Mouse (Mus musculus) lung, embryonic 16.5 days (tissue): ENCODE results near the gene Gm21958. TPM values are rescaled to one million over a fixed set of nuclear protein-coding genes. Genes with fewer than 3 reads are reported as not detected.

Source experiments
- ATAC-seq: fragments of 200-750 bp; cut with Nextera tagmentation; 2 replicates; pipeline ENCODE4 v1.8.0; 2017; ENCODE audit warnings: low read depth, mild to moderate bottlenecking, moderate library complexity
- H3K27ac ChIP-seq: fragments of 300-500 bp; sonication (generic); 2 replicates; pipeline ENCODE4 v1.5.1; 2014; ENCODE audit warnings: mild to moderate bottlenecking, control low read depth, low read length
- H3K27me3 ChIP-seq: fragments of 300-500 bp; sonication (generic); 2 replicates; pipeline ENCODE4 v1.6.1; 2014; ENCODE audit warnings: low read depth, low read length, mixed read lengths; ENCODE audit not compliant: control insufficient read depth, insufficient read depth
- H3K36me3 ChIP-seq: fragments of 300-500 bp; sonication (generic); 2 replicates; pipeline ENCODE4 v1.6.1; 2014; ENCODE audit warnings: low read length; ENCODE audit not compliant: control insufficient read depth, insufficient read depth
- H3K4me1 ChIP-seq: fragments of 300-500 bp; sonication (generic); replicated peaks from 2 replicates; pipeline ENCODE4 v1.6.1; 2014; ENCODE audit warnings: low read length, mixed read lengths; ENCODE audit not compliant: control insufficient read depth, insufficient read depth
- H3K4me2 ChIP-seq: fragments of 300-500 bp; sonication (generic); 2 replicates; pipeline ENCODE4 v1.6.1; 2014; ENCODE audit warnings: low read depth, low read length, control low read depth
- H3K4me3 ChIP-seq: fragments of 300-500 bp; sonication (generic); 2 replicates; pipeline ENCODE4 v1.5.1; 2014; ENCODE audit warnings: mild to moderate bottlenecking, low read length, control low read depth
- H3K9ac ChIP-seq: fragments of 300-500 bp; sonication (generic); 2 replicates; pipeline ENCODE4 v1.6.1; 2014; ENCODE audit warnings: low read length, control low read depth
- H3K9me3 ChIP-seq: fragments of 300-500 bp; sonication (generic); 2 replicates; pipeline ENCODE4 v1.6.1; 2016; ENCODE audit warnings: low read length; ENCODE audit not compliant: control insufficient read depth
- WGBS: fragments of 180-500 bp; shearing (Covaris S2); extraction: QIAGEN DNeasy Blood & Tissue Kit; methylation state at CpG from one replicate; pipeline ENCODE4 v1.1.7; 2014; 5-methylcytosine and 5-hydroxymethylcytosine counted together
- polyA plus RNA-seq: library from polyadenylated mRNA; unstranded; fragments of >200 nt; fragmentation: Nextera tagmentation; extraction: Ambion mirVana; gene quantifications from 2 replicates; pipeline ENCODE4 v1.2.1, GENCODE M21; 2015

The Gm21958 gene
- 0.67 TPM in 1 of 2 replicates, not detected in the other for polyA plus RNA-seq

GRCm38 (mm10) chr3:54714253-54714652 is at the start of gene Gm21958:
Gm21958 (minus strand) TSS chr3:54714353.
- Histone ChIP-seq H3K4me3 (no peak within 1 kb of the TSS), H3K9ac (no peak within 1 kb of the TSS), H3K9me3 (no peaks in the 10 kb centered on the region), H3K4me1 (no peaks in the 10 kb centered on the region), H3K36me3 (peaks cover 49% of the 10 kb centered on the region), H3K27ac (no peak within 1 kb of the TSS), H3K27me3 (no peaks in the 10 kb centered on the region), H3K4me2 (no peak within 1 kb of the TSS)
- WGBS = 89% methylated on average over 6 of the region's 6 CpGs
- ATAC-seq = no peak

GRCm38 (mm10) chr3:54761258-54761657 is 47.1 kb upstream of the Gm21958 start:
- ATAC-seq = peak; percentile 65
- H3K4me3 ChIP-seq = no peak overlapping the region

GRCm38 (mm10) chr3:54760321-54761115 is 46.4 kb upstream of the Gm21958 start:
- ATAC-seq = peak; percentile 36; the same call in 1 of the 2 replicates
- Histone ChIP-seq H3K9me3 (no peaks in the 10 kb centered on the region), H3K4me1 (peaks cover 26% of the 10 kb centered on the region), H3K27me3 (no peaks in the 10 kb centered on the region), H3K4me3 (no peak overlapping the region), H3K9ac (no peak overlapping the region), H3K36me3 (no peaks in the 10 kb centered on the region), H3K4me2 (no peak overlapping the region), H3K27ac (peak overlapping the region; percentile 6; the same call in 1 of the 2 replicates)
- 36% methylated on average over 15 of the region's 15 CpGs for WGBS

More at GRCm38 (mm10) chr3:54761258-54761657, 47.1 kb upstream of the Gm21958 start:
- no peak overlapping the region for H3K27ac ChIP-seq
- H3K27me3 ChIP-seq = no peaks in the 10 kb centered on the region
- no peaks in the 10 kb centered on the region for H3K36me3 ChIP-seq
- H3K9ac ChIP-seq = no peak overlapping the region
- peaks cover 24% of the 10 kb centered on the region for H3K4me1 ChIP-seq
- WGBS = 70% methylated on average over 1 of the region's 1 CpGs
- H3K9me3 ChIP-seq = no peaks in the 10 kb centered on the region
- H3K4me2 ChIP-seq = no peak overlapping the region

DNA sequence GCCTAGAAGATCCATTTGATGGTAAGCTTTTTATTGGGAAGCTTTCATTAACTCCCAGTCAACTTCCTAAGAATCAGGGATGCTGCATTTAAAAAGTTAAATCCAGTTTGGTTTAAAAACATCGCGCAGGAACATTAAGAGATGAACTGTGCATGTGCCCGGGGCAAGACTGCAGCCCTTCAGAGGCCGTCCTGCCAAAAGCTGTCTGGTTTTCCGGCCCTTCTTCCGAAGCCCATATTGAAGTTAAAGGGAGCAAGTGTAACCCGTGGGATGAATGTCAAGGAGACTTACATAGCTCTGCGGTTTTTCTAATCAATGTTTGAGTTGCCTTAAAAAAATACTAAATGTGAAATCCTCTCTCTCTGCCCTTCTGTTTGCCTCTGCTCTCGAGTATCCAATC is 45.1 kb upstream of the Gm21958 start:
- Histone ChIP-seq H3K36me3 (no peaks in the 10 kb centered on the region), H3K27me3 (no peaks in the 10 kb centered on the region; the same call in 1 of the 2 replicates), H3K4me2 (no peak overlapping the region), H3K4me1 (peaks cover 32% of the 10 kb centered on the region), H3K4me3 (no peak overlapping the region), H3K9me3 (no peaks in the 10 kb centered on the region), H3K27ac (no peak overlapping the region), H3K9ac (no peak overlapping the region)
- ATAC-seq = no peak
- 60% methylated on average over 9 of the region's 9 CpGs for WGBS

- H3K4me3 ChIP-seq = no peak overlapping the region
- H3K9ac ChIP-seq = no peak overlapping the region
- H3K4me2 ChIP-seq = peak overlapping the region; percentile 37
- no peak overlapping the region for H3K27ac ChIP-seq
- ATAC-seq = no peak
- WGBS = 52% methylated on average over 8 of the region's 8 CpGs
- H3K4me1 ChIP-seq = peaks cover 29% of the 10 kb centered on the region
- H3K36me3 ChIP-seq = no peaks in the 10 kb centered on the region
- H3K9me3 ChIP-seq = no peaks in the 10 kb centered on the region
- H3K27me3 ChIP-seq = no peaks in the 10 kb centered on the region; the same call in 1 of the 2 replicates
These were observed 43.3 kb upstream of the Gm21958 start for GRCm38 (mm10) chr3:54757446-54757845.

- peaks cover under 1% of the 10 kb centered on the region for H3K36me3 ChIP-seq
- H3K4me1 ChIP-seq = peaks cover 29% of the 10 kb centered on the region
- WGBS = 0% methylated on average over 11 of the region's 11 CpGs
- peak overlapping the region; percentile 82 for H3K4me3 ChIP-seq
- peak overlapping the region; percentile 85 for H3K9ac ChIP-seq
- H3K4me2 ChIP-seq = peak overlapping the region; percentile 98
- H3K27me3 ChIP-seq = no peaks in the 10 kb centered on the region; the same call in 1 of the 2 replicates
- peak; percentile 76 for ATAC-seq
- H3K27ac ChIP-seq = peak overlapping the region; percentile 88
- H3K9me3 ChIP-seq = no peaks in the 10 kb centered on the region
These were observed 41.9 kb upstream of the Gm21958 start for GRCm38 (mm10) chr3:54756058-54756457.

- Histone ChIP-seq H3K9me3 (no peaks in the 10 kb centered on the region), H3K27me3 (no peaks in the 10 kb centered on the region; the same call in 1 of the 2 replicates), H3K4me3 (peak within 1 kb of the TSS; percentile 82), H3K4me1 (peaks cover 22% of the 10 kb centered on the region), H3K27ac (peak within 1 kb of the TSS; percentile 88), H3K9ac (peak within 1 kb of the TSS; percentile 85), H3K4me2 (peak within 1 kb of the TSS; percentile 98), H3K36me3 (peaks cover 6% of the 10 kb centered on the region)
- under 1% methylated on average over 40 of the region's 66 CpGs for WGBS
- ATAC-seq = peak; percentile 90
These were observed 41.2 kb upstream of the Gm21958 start, which contains the start of gene Smad9 for GRCm38 (mm10) chr3:54755145-54756041. Smad9 (plus strand) TSS chr3:54755582.

DNA sequence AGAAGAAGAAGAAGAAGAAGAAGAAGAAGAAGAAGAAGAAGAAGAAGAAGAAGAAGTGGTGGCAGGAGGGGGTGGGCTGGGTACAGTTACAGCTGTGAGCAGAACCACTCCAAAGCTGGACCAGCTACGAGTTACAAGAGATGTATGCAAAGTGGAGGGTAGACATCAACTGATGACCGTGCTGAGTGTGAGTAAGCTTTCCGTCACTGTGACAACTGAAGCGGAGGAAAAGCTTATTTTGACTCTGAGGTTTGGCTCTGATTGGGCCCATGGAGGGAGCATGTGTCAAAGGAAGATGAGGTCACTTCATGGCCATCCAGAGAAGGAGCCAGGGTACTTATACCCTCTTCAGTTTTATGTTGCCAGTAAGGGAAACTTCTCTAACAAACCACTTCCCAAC is 39.3 kb upstream of the Gm21958 start:
- no peak overlapping the region for H3K9ac ChIP-seq
- H3K4me2 ChIP-seq = no peak overlapping the region
- no peaks in the 10 kb centered on the region; the same call in 1 of the 2 replicates for H3K27me3 ChIP-seq
- 61% methylated on average over 4 of the region's 4 CpGs for WGBS
- H3K4me1 ChIP-seq = peaks cover 20% of the 10 kb centered on the region
- no peak overlapping the region for H3K4me3 ChIP-seq
- ATAC-seq = no peak
- H3K27ac ChIP-seq = no peak overlapping the region
- H3K36me3 ChIP-seq = peaks cover 21% of the 10 kb centered on the region
- no peaks in the 10 kb centered on the region for H3K9me3 ChIP-seq

DNA sequence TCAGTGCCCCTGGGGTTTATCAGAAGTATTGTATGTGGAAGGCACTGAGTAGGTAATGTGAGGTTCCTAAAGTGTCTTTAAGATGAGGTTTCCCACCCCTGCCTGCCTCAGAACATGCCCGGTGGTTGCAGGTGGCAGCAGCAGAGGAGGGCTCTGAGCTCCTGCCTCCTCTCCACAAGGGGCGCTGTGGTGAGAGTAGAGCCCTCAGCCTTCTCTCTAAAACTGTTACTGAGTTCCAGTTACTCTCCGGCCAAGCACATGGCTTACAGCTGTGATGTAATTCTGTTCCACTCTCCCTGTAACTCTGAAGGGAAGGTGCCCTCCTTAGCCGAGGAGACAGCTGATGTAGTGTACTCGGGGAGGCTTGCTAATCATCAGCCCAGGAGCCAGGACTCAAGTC is 31.6 kb upstream of the Gm21958 start:
- Histone ChIP-seq H3K9me3 (no peaks in the 10 kb centered on the region), H3K9ac (no peak overlapping the region), H3K27me3 (no peaks in the 10 kb centered on the region), H3K36me3 (peaks cover 65% of the 10 kb centered on the region), H3K4me3 (no peak overlapping the region), H3K4me1 (no peaks in the 10 kb centered on the region), H3K4me2 (no peak overlapping the region), H3K27ac (no peak overlapping the region)
- peak; percentile 20; the same call in 1 of the 2 replicates for ATAC-seq
- 55% methylated on average over 5 of the region's 5 CpGs for WGBS
